Mouse (Mus musculus) lung, postnatal 0 days (tissue): ENCODE measurements around the gene P2ry2.

Experiments used
- CTCF ChIP-seq: IDR thresholded peaks from 2 replicates; pipeline ENCODE4 v1.5.1; 2016; ENCODE audit warnings: antibody characterized with exemption, mild to moderate bottlenecking
- EP300 ChIP-seq: IDR thresholded peaks from 2 replicates; pipeline ENCODE4 v1.6.1; 2016; ENCODE audit warnings: antibody characterized with exemption, mild to moderate bottlenecking, control low read depth

- TF ChIP-seq CTCF: no peak
- TF ChIP-seq EP300: no peak
These were observed 27.9 kb downstream of the P2ry2 start for GRCm38 (mm10) chr7:100984452-100985395.
